Mouse (Mus musculus) forebrain, embryonic 16.5 days (tissue): ENCODE data around the gene Sema4a. TPM values are rescaled to one million over a fixed set of nuclear protein-coding genes. Genes with fewer than 3 reads are reported as not detected.

ENCODE experiments used
- ATAC-seq: fragments of 200-750 bp; cut with Nextera tagmentation; 2 replicates; pipeline ENCODE4 v1.8.0; 2017; ENCODE audit warnings: mild to moderate bottlenecking, moderate library complexity
- H3K27ac ChIP-seq: fragments of 300-500 bp; sonication (generic); 2 replicates; pipeline ENCODE4 v1.5.1; 2014; ENCODE audit warnings: low read length, control low read depth
- H3K27me3 ChIP-seq: fragments of 300-500 bp; sonication (generic); replicated peaks from 2 replicates; pipeline ENCODE4 v1.6.1; 2014; ENCODE audit warnings: low read length; ENCODE audit not compliant: control insufficient read depth, insufficient read depth
- H3K36me3 ChIP-seq: fragments of 300-500 bp; sonication (generic); 2 replicates; pipeline ENCODE4 v1.6.1; 2014; ENCODE audit not compliant: control insufficient read depth, insufficient read depth
- H3K4me1 ChIP-seq: fragments of 300-500 bp; sonication (generic); replicated peaks from 2 replicates; pipeline ENCODE4 v1.6.1; 2014; ENCODE audit warnings: low read length; ENCODE audit not compliant: control insufficient read depth, insufficient read depth
- H3K4me2 ChIP-seq: fragments of 300-500 bp; sonication (generic); 2 replicates; pipeline ENCODE4 v1.6.1; 2014; ENCODE audit warnings: mild to moderate bottlenecking, low read length, control low read depth
- H3K4me3 ChIP-seq: fragments of 300-500 bp; sonication (generic); replicated peaks from 2 replicates; pipeline ENCODE4 v1.5.1; 2014; ENCODE audit warnings: mild to moderate bottlenecking, low read length, control low read depth
- H3K9ac ChIP-seq: fragments of 300-500 bp; sonication (generic); replicated peaks from 2 replicates; pipeline ENCODE4 v1.6.1; 2014; ENCODE audit warnings: low read depth, low read length, control low read depth
- H3K9me3 ChIP-seq: fragments of 300-500 bp; sonication (generic); 2 replicates; pipeline ENCODE4 v1.6.1; 2016; ENCODE audit warnings: low read length; ENCODE audit not compliant: control insufficient read depth
- WGBS: fragments of 180-500 bp; shearing (Covaris S2); extraction: QIAGEN DNeasy Blood & Tissue Kit; methylation state at CpG from one replicate; pipeline ENCODE4 v1.1.7; 2014; 5-methylcytosine and 5-hydroxymethylcytosine counted together
- polyA plus RNA-seq: library from polyadenylated mRNA; unstranded; fragments of >200 nt; fragmentation: Nextera tagmentation; extraction: Ambion mirVana; gene quantifications from 2 replicates; pipeline ENCODE4 v1.2.1, GENCODE M21; 2015

Sema4a gene
- polyA plus RNA-seq, 1 experiment from 2014 or later = 25.8 TPM

GRCm38 (mm10) chr3:88479828-88480227 is 18.8 kb upstream of the Sema4a start:
- no peaks in the 10 kb centered on the region for H3K36me3 ChIP-seq
- ATAC-seq = no peak
- H3K27ac ChIP-seq = no peak overlapping the region
- no peak overlapping the region for H3K4me2 ChIP-seq
- H3K4me1 ChIP-seq = peaks cover 3% of the 10 kb centered on the region
- no peaks in the 10 kb centered on the region for H3K9me3 ChIP-seq
- no peak overlapping the region for H3K4me3 ChIP-seq
- no peak overlapping the region for H3K9ac ChIP-seq
- WGBS = 87% methylated on average over 4 of the region's 4 CpGs
- H3K27me3 ChIP-seq = peaks cover 12% of the 10 kb centered on the region

- no peak overlapping the region for H3K9ac ChIP-seq
- no peaks in the 10 kb centered on the region for H3K36me3 ChIP-seq
- H3K4me1 ChIP-seq = no peaks in the 10 kb centered on the region
- H3K4me3 ChIP-seq = no peak overlapping the region
- no peaks in the 10 kb centered on the region for H3K9me3 ChIP-seq
- WGBS = 64% methylated on average over 3 of the region's 3 CpGs
- no peak overlapping the region for H3K4me2 ChIP-seq
- peaks cover 7% of the 10 kb centered on the region for H3K27me3 ChIP-seq
- no peak for ATAC-seq
- H3K27ac ChIP-seq = no peak overlapping the region
These were observed 18.2 kb upstream of the Sema4a start for GRCm38 (mm10) chr3:88479163-88479562.

GRCm38 (mm10) chr3:88477735-88478134 is 16.8 kb upstream of the Sema4a start:
- no peak overlapping the region for H3K9ac ChIP-seq

GRCm38 (mm10) chr3:88476403-88476802 is 15.4 kb upstream of the Sema4a start:
- Histone ChIP-seq H3K4me3 (no peak overlapping the region), H3K9me3 (no peaks in the 10 kb centered on the region), H3K4me2 (no peak overlapping the region), H3K36me3 (no peaks in the 10 kb centered on the region), H3K27ac (no peak overlapping the region), H3K4me1 (peaks cover 6% of the 10 kb centered on the region), H3K27me3 (no peaks in the 10 kb centered on the region), H3K9ac (no peak overlapping the region)
- 69% methylated on average over 6 of the region's 6 CpGs for WGBS
- ATAC-seq = no peak

More at GRCm38 (mm10) chr3:88477735-88478134, 16.8 kb upstream of the Sema4a start:
- H3K27me3 ChIP-seq = 0 out of 2 replicates have a peak, but pooled peaks cover 2% of the 10 kb centered on the region
- no peaks in the 10 kb centered on the region for H3K9me3 ChIP-seq
- peaks cover 6% of the 10 kb centered on the region for H3K4me1 ChIP-seq
- H3K4me3 ChIP-seq = no peak overlapping the region
- whole genome bisulfite sequencing = 1% methylated on average over 8 of the region's 8 CpGs
- peak; percentile 84 for ATAC-seq
- H3K27ac ChIP-seq = no peak overlapping the region
- no peak overlapping the region for H3K4me2 ChIP-seq
- no peaks in the 10 kb centered on the region for H3K36me3 ChIP-seq

GRCm38 (mm10) chr3:88473571-88473970 is 12.6 kb upstream of the Sema4a start:
- no peak overlapping the region for H3K4me3 ChIP-seq
- no peak overlapping the region for H3K9ac ChIP-seq
- H3K4me2 ChIP-seq = no peak overlapping the region
- H3K4me1 ChIP-seq = peaks cover 6% of the 10 kb centered on the region
- 38% methylated on average over 1 of the region's 1 CpGs for WGBS
- no peaks in the 10 kb centered on the region for H3K9me3 ChIP-seq
- ATAC-seq = no peak
- no peak overlapping the region for H3K27ac ChIP-seq
- H3K27me3 ChIP-seq = no peaks in the 10 kb centered on the region
- H3K36me3 ChIP-seq = no peaks in the 10 kb centered on the region

GRCm38 (mm10) chr3:88473020-88473419 is 12.0 kb upstream of the Sema4a start:
- H3K27me3 ChIP-seq = no peaks in the 10 kb centered on the region; the same call in 1 of the 2 replicates
- H3K9ac ChIP-seq = no peak overlapping the region
- no peak overlapping the region for H3K27ac ChIP-seq
- no peaks in the 10 kb centered on the region for H3K36me3 ChIP-seq
- H3K4me1 ChIP-seq = peaks cover 6% of the 10 kb centered on the region
- no peak overlapping the region for H3K4me3 ChIP-seq
- no peaks in the 10 kb centered on the region for H3K9me3 ChIP-seq
- peak; percentile 79 for ATAC-seq
- WGBS = 13% methylated on average over 5 of the region's 5 CpGs
- H3K4me2 ChIP-seq = no peak overlapping the region

GRCm38 (mm10) chr3:88470943-88471479 is 10.0 kb upstream of the Sema4a start:
- 71% methylated on average over 10 of the region's 10 CpGs for WGBS
- H3K4me2 ChIP-seq = no peak overlapping the region
- no peaks in the 10 kb centered on the region for H3K9me3 ChIP-seq

GRCm38 (mm10) chr3:88469466-88469865 is 8.5 kb upstream of the Sema4a start:
- no peak overlapping the region for H3K27ac ChIP-seq
- no peaks in the 10 kb centered on the region for H3K36me3 ChIP-seq
- ATAC-seq = no peak
- H3K4me2 ChIP-seq = no peak overlapping the region
- H3K4me1 ChIP-seq = peaks cover 6% of the 10 kb centered on the region
- no peak overlapping the region for H3K9ac ChIP-seq
- no peaks in the 10 kb centered on the region for H3K9me3 ChIP-seq
- no peaks in the 10 kb centered on the region; the same call in 1 of the 2 replicates for H3K27me3 ChIP-seq
- H3K4me3 ChIP-seq = no peak overlapping the region
- 80% methylated on average over 2 of the region's 2 CpGs for WGBS

More at GRCm38 (mm10) chr3:88470943-88471479, 10.0 kb upstream of the Sema4a start:
- Histone ChIP-seq H3K9ac (no peak overlapping the region), H3K36me3 (no peaks in the 10 kb centered on the region), H3K4me3 (no peak overlapping the region), H3K4me1 (peaks cover 6% of the 10 kb centered on the region), H3K27me3 (no peaks in the 10 kb centered on the region; the same call in 1 of the 2 replicates), H3K27ac (no peak overlapping the region)
- ATAC-seq = no peak

- H3K4me1 ChIP-seq = no peaks in the 10 kb centered on the region
- no peak overlapping the region for H3K4me3 ChIP-seq
- peaks cover 4% of the 10 kb centered on the region; the same call in 1 of the 2 replicates for H3K27me3 ChIP-seq
- 0 out of 2 replicates have a peak overlapping the region, but pooled peaks have one; percentile 22 for H3K9ac ChIP-seq
- H3K36me3 ChIP-seq = no peaks in the 10 kb centered on the region
- WGBS = 30% methylated on average over 16 of the region's 16 CpGs
- no peak overlapping the region for H3K27ac ChIP-seq
- ATAC-seq = peak; percentile 91
- no peaks in the 10 kb centered on the region for H3K9me3 ChIP-seq
- H3K4me2 ChIP-seq = no peak overlapping the region
These were observed 6.3 kb upstream of the Sema4a start for GRCm38 (mm10) chr3:88467116-88467824.
